Mouse (Mus musculus): Measurements from ENCODE around the gene Nfkbie. TPM values are rescaled to one million over a fixed set of nuclear protein-coding genes. Genes with fewer than 3 reads are reported as not detected.

Nfkbie gene
- total and polyA plus RNA-seq, 3 experiments: 78.7 to 136 (median 90.0) TPM

DNA sequence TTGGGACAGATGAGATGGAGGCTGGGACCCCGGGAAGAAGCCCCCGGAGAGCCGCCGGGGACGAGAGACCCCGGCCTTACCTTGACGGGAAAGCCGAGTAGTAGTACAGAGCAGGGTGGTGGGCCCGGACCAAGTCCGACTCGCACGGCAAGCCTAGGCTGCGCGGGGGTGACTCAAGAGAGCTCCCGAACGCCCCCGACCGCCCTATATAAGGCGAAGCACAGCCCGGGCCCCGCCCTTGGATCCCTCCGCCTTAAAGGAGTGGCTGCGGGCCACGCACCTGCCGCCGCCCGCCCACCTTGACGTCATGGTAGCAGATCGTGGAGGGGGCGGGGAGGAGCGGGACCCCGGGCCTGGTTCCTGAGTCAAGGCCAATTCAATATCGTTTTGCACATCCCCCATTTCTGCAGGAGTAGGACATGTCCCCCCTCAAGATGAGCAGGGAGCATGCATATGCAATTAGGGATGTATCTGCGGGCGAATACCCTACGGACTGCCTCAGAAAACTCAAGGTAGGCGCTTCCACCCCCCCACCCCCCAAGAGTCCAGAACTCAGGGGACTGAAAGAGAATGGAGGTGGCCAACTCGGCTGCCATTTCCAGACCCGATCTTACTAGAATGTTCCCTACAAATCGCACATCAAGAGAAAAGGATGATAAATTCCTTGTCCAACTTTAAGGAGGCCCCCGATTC, 17.7 kb downstream of the Nfkbie start, which contains the start of gene Hsp90ab1:
Gene Hsp90ab1, minus strand, starts transcription at position 185 of the 693 bp plus-strand sequence.
- Histone ChIP-seq H3K36me3 (replicated peaks in 1 of 2; ENCODE audit: control insufficient read depth in 1 of 2, insufficient read depth in 1 of 2, low read length in 1 of 2) (peaks cover 34 to 41% of the 10 kb centered on the region in 2 experiments), H3K79me2 (replicated peaks; ENCODE audit: control insufficient read depth, extremely low read depth, insufficient read depth, poor library complexity, severe bottlenecking) (peaks cover 46% of the 10 kb centered on the region), H3K4me3 (replicated peaks in 1 of 3; ENCODE audit: low read depth in 2 of 3, low read length in 2 of 3, poor library complexity in 1 of 3) (peak within 1 kb of the TSS; percentile 83 to 93 (median 84)), H3K4me2 (ENCODE audit: insufficient read depth, low read depth, poor library complexity, severe bottlenecking) (peak within 1 kb of the TSS; percentile 90), H3K9me3 (replicated peaks; ENCODE audit: low read length) (no peaks in the 10 kb centered on the region), H3K9ac (ENCODE audit: insufficient read depth, low read depth) (peak within 1 kb of the TSS; percentile 99), H3K4me1 (ENCODE audit: control insufficient read depth in 1 of 2, insufficient read depth in 2 of 2) (peaks cover 21 to 47% of the 10 kb centered on the region in 2 experiments), H3K27me3 (replicated peaks) (no peaks in the 10 kb centered on the region), H3K27ac (ENCODE audit: insufficient read depth, low read depth) (peak within 1 kb of the TSS; percentile 90)
- TF ChIP-seq MAX (IDR thresholded peaks at IDR 0.05; ENCODE audit: low read length): no peak
- peak; percentile 97 for TF ChIP-seq TBP (conservative IDR thresholded peaks at IDR 0.05; ENCODE audit: low read depth, low read length)
- TF ChIP-seq TCF12 (IDR thresholded peaks at IDR 0.05; ENCODE audit: low read depth, low read length): peak; percentile 98
- TF ChIP-seq HCFC1 (IDR thresholded peaks at IDR 0.05; ENCODE audit: low read depth, low read length): peak; percentile 67
- peak; percentile 53 for TF ChIP-seq NRF1 (IDR thresholded peaks at IDR 0.05; ENCODE audit: low read depth, low read length)
- peak; percentile 97 for TF ChIP-seq POLR2AphosphoS2 (IDR thresholded peaks at IDR 0.05; ENCODE audit: low read depth, low read length)
- TF ChIP-seq PAX5 (IDR thresholded peaks at IDR 0.05; ENCODE audit: low read length): no peak
- TF ChIP-seq MXI1 (IDR thresholded peaks at IDR 0.05; ENCODE audit: low read depth, low read length): no peak; the same call in 1 of the 2 replicates
- TF ChIP-seq ZMIZ1 (IDR thresholded peaks at IDR 0.05; ENCODE audit: low read depth, low read length): peak; percentile 99
- no peak for TF ChIP-seq MYC (IDR thresholded peaks at IDR 0.05; ENCODE audit: low read depth, low read length)
- peak; percentile 93 for TF ChIP-seq CHD2 (IDR thresholded peaks at IDR 0.05; ENCODE audit: low read length)
- no peak for TF ChIP-seq E2F4 (IDR thresholded peaks at IDR 0.05; ENCODE audit: insufficient replicate concordance, low read depth, low read length)
- no peak for TF ChIP-seq CTCF (conservative IDR thresholded peaks at IDR 0.05 in 1 of 2, IDR thresholded peaks at IDR 0.05 in 1 of 2; ENCODE audit: low read depth in 2 of 2, low read length in 2 of 2)
- TF ChIP-seq POLR2A (IDR thresholded peaks at IDR 0.05; ENCODE audit: low read depth, low read length): peak; percentile 99
- no peak for TF ChIP-seq RAD21 (IDR thresholded peaks at IDR 0.05; ENCODE audit: low read depth, low read length)
- TF ChIP-seq ETS1 (conservative IDR thresholded peaks at IDR 0.05; ENCODE audit: low read depth, low read length): peak; percentile 54
- TF ChIP-seq MAFK (IDR thresholded peaks at IDR 0.05; ENCODE audit: insufficient replicate concordance, low read length): 0 out of 2 replicates have a peak, but pooled peaks have one; percentile 19
- peak; percentile 95 for TF ChIP-seq MAZ (IDR thresholded peaks at IDR 0.05; ENCODE audit: low read depth, low read length)
- peak; percentile 13; the same call in 1 of the 2 replicates for TF ChIP-seq RCOR1 (conservative IDR thresholded peaks at IDR 0.05; ENCODE audit: low read depth, low read length)
- TF ChIP-seq BHLHE40 (IDR thresholded peaks at IDR 0.05; ENCODE audit: low read depth, low read length): peak; percentile 56; the same call in 1 of the 2 replicates
- peak; percentile 95 for TF ChIP-seq KAT2A (IDR thresholded peaks at IDR 0.05; ENCODE audit: insufficient replicate concordance, low read length)
- no peak for TF ChIP-seq UBTF (IDR thresholded peaks at IDR 0.05; ENCODE audit: low read depth, low read length)
- TF ChIP-seq EP300 (IDR thresholded peaks at IDR 0.05; ENCODE audit: low read length): peak; percentile 2; the same call in 1 of the 2 replicates
- TF ChIP-seq NELFE (IDR thresholded peaks at IDR 0.05; ENCODE audit: low read depth, low read length): peak; percentile 100
- no peak; the same call in 1 of the 2 replicates for TF ChIP-seq ZKSCAN1 (IDR thresholded peaks at IDR 0.05; ENCODE audit: borderline replicate concordance, low read depth, low read length)
- peak; percentile 88 for TF ChIP-seq CHD1 (IDR thresholded peaks at IDR 0.05; ENCODE audit: low read depth, low read length)
- TF ChIP-seq ZNF384 (IDR thresholded peaks at IDR 0.05; ENCODE audit: low read depth, low read length): peak; percentile 61; the same call in 1 of the 2 replicates
- TF ChIP-seq USF1 (IDR thresholded peaks at IDR 0.05; ENCODE audit: low read depth, low read length): no peak
- TF ChIP-seq MEF2A (IDR thresholded peaks at IDR 0.05; ENCODE audit: borderline replicate concordance, low read depth, low read length): 0 out of 2 replicates have a peak, but pooled peaks have one; percentile 26
- TF ChIP-seq ZC3H11A (IDR thresholded peaks at IDR 0.05; ENCODE audit: low read depth, low read length): no peak
- peak; percentile 20 for TF ChIP-seq SIN3A (IDR thresholded peaks at IDR 0.05; ENCODE audit: low read length)
- TF ChIP-seq SMC3 (IDR thresholded peaks at IDR 0.05; ENCODE audit: low read depth, low read length): no peak
- no peak for TF ChIP-seq USF2 (conservative IDR thresholded peaks at IDR 0.05; ENCODE audit: low read depth, low read length)
- TF ChIP-seq JUN (IDR thresholded peaks at IDR 0.05; ENCODE audit: insufficient read depth, low read depth, low read length): no peak
- peak; percentile 52; the same call in 1 of the 2 replicates for TF ChIP-seq ELF1 (IDR thresholded peaks at IDR 0.05; ENCODE audit: low read depth, low read length)
- TF ChIP-seq GABPA (IDR thresholded peaks at IDR 0.05; ENCODE audit: insufficient replicate concordance, low read depth, low read length): no peak
- no peak for TF ChIP-seq JUND (conservative IDR thresholded peaks at IDR 0.05; ENCODE audit: low read depth, low read length)
- TF ChIP-seq IRF4 (IDR thresholded peaks at IDR 0.05; ENCODE audit: low read depth, low read length): peak; percentile 64; the same call in 1 of the 2 replicates
- peak; percentile 96 for DNase-seq (ENCODE audit: extremely low read depth)
- in situ Hi-C loops (cut with MboI; ENCODE audit: low pct_ligation_motif_present, low pct_unique_long_range_greater_than_20kb, low sequenced_read_pairs): no loop called here
- dilution Hi-C loops (cut with MboI; ENCODE audit: extremely low pct_ligation_motif_present, extremely low pct_unique_long_range_greater_than_20kb, low sequenced_read_pairs): no loop called here

Data from CH12.LX (cell line).